Mouse (Mus musculus) regulatory T cell (primary cell): ENCODE measurements around the gene Ifnk.

Source experiments
- in situ Hi-C: fragments of 300-600 bp; cut with MboI, MseI; formaldehyde crosslinking; loops from one replicate; pipeline ENCODE4 v1.15.1; 2025; ENCODE audit warnings: high pct_unique_total_duplicates

The Ifnk gene

GRCm38 (mm10) chr4:35187617-35188326 is 35.9 kb downstream of the Ifnk start:
- in situ Hi-C loops, result no loop called here

GRCm38 (mm10) chr4:35189794-35190193 is 37.9 kb downstream of the Ifnk start:
- in situ Hi-C loops, result loop anchor here (10.0 kb wide), 1 partner anchor 235 kb away; no protein-coding TSS in a partner anchor

GRCm38 (mm10) chr4:35192725-35193124 is 40.9 kb downstream of the Ifnk start:
- in situ Hi-C loops, result loop anchor here (10.0 kb wide), 1 partner anchor 238 kb away; no protein-coding TSS in a partner anchor

GRCm38 (mm10) chr4:35201700-35202099 is 49.8 kb downstream of the Ifnk start:
- in situ Hi-C loops, result no loop called here
